Mouse (Mus musculus) heart, postnatal 0 days (tissue): ENCODE measurements at regions not wholly inside any gene's neighbourhood (a gene's known extent, or its start where the extent isn't known, plus 50 kb on each side); places are given as distances from the start of the nearest gene placed in this dataset.

ENCODE experiments used
- ATAC-seq: fragments of 200-750 bp; cut with Nextera tagmentation; 2 replicates; pipeline ENCODE4 v1.8.0; 2017; ENCODE audit warnings: low read depth, moderate number of reproducible peaks, moderate library complexity; ENCODE audit not compliant: insufficient read depth
- DNase-seq: peaks from one replicate; pipeline ENCODE4 v3.0.0-alpha.2; 2016; ENCODE audit warnings: low spot score
- H3K27ac ChIP-seq: fragments of 300-500 bp; sonication (generic); 2 replicates; pipeline ENCODE4 v1.5.1; 2014; ENCODE audit warnings: low read depth, mild to moderate bottlenecking
- H3K27me3 ChIP-seq: fragments of 300-500 bp; sonication (generic); 2 replicates; pipeline ENCODE4 v1.6.1; 2014; ENCODE audit warnings: low read length, mixed read lengths; ENCODE audit not compliant: control insufficient read depth, insufficient read depth
- H3K36me3 ChIP-seq: fragments of 300-500 bp; sonication (generic); replicated peaks from 2 replicates; pipeline ENCODE4 v1.6.1; 2014; ENCODE audit warnings: low read length, mixed read lengths; ENCODE audit not compliant: control insufficient read depth, insufficient read depth
- H3K4me1 ChIP-seq: fragments of 300-500 bp; sonication (generic); 2 replicates; pipeline ENCODE4 v1.6.1; 2014; ENCODE audit warnings: antibody characterized with exemption; ENCODE audit not compliant: control insufficient read depth, insufficient read depth
- H3K4me2 ChIP-seq: fragments of 300-500 bp; sonication (generic); 2 replicates; pipeline ENCODE4 v1.6.1; 2014; ENCODE audit warnings: low read depth, mild to moderate bottlenecking, low read length, moderate library complexity
- H3K4me3 ChIP-seq: fragments of 300-500 bp; sonication (generic); 2 replicates; pipeline ENCODE4 v1.5.1; 2014; ENCODE audit warnings: low read depth, low read length
- H3K9ac ChIP-seq: fragments of 300-500 bp; sonication (generic); replicated peaks from 2 replicates; pipeline ENCODE4 v1.6.1; 2014; ENCODE audit warnings: low read depth, low read length, mixed read lengths
- H3K9me3 ChIP-seq: fragments of 300-500 bp; sonication (generic); replicated peaks from 2 replicates; pipeline ENCODE4 v1.6.1; 2016; ENCODE audit warnings: low read length; ENCODE audit not compliant: control insufficient read depth
- CTCF ChIP-seq: IDR thresholded peaks from 2 replicates; pipeline ENCODE4 v1.5.1; 2016; ENCODE audit warnings: antibody characterized with exemption, control low read depth, low read depth
- EP300 ChIP-seq: IDR thresholded peaks from 2 replicates; pipeline ENCODE4 v1.6.1; 2016; ENCODE audit warnings: antibody characterized with exemption, low read depth
- WGBS: fragments of 180-500 bp; shearing (Covaris S2); extraction: QIAGEN DNeasy Blood & Tissue Kit; methylation state at CpG from one replicate; pipeline ENCODE4 v1.1.7; 2014; 5-methylcytosine and 5-hydroxymethylcytosine counted together

- no peaks in the 10 kb centered on the region for H3K4me1 ChIP-seq
- DNase-seq (no peak), ATAC-seq (no peak)
- H3K27ac ChIP-seq = no peak overlapping the region
- no peak overlapping the region for H3K4me3 ChIP-seq
- no peak overlapping the region for H3K4me2 ChIP-seq
- H3K27me3 ChIP-seq = 0 out of 2 replicates have a peak, but pooled peaks cover 2% of the 10 kb centered on the region
- no peaks in the 10 kb centered on the region for H3K9me3 ChIP-seq
- H3K9ac ChIP-seq = no peak overlapping the region
- TF ChIP-seq CTCF (no peak), EP300 (no peak)
- no peaks in the 10 kb centered on the region for H3K36me3 ChIP-seq
- WGBS = 92% methylated on average over 12 of the region's 12 CpGs
Measured at GRCm38 (mm10) chr8:92095276-92095675, 262.1 kb upstream of the Irx5 start.

GRCm38 (mm10) chr8:92084124-92084523, 273.3 kb upstream of the Irx5 start:
- no peaks in the 10 kb centered on the region for H3K4me1 ChIP-seq
- no peak overlapping the region for H3K4me2 ChIP-seq
- DNase-seq = no peak
- H3K27me3 ChIP-seq = no peaks in the 10 kb centered on the region
- H3K9me3 ChIP-seq = no peaks in the 10 kb centered on the region
- H3K27ac ChIP-seq = no peak overlapping the region
- no peak overlapping the region for H3K4me3 ChIP-seq
- 71% methylated on average over 2 of the region's 2 CpGs for WGBS
- no peak for TF ChIP-seq EP300
- TF ChIP-seq CTCF = no peak
- no peak for ATAC-seq
- no peaks in the 10 kb centered on the region for H3K36me3 ChIP-seq
- H3K9ac ChIP-seq = no peak overlapping the region

- Histone ChIP-seq H3K27ac (no peak overlapping the region), H3K4me2 (no peak overlapping the region), H3K4me3 (no peak overlapping the region), H3K9me3 (no peaks in the 10 kb centered on the region), H3K36me3 (no peaks in the 10 kb centered on the region), H3K27me3 (no peaks in the 10 kb centered on the region), H3K4me1 (no peaks in the 10 kb centered on the region), H3K9ac (no peak overlapping the region)
- 60% methylated on average over 6 of the region's 6 CpGs for WGBS
- no peak for DNase-seq
- ATAC-seq = peak; percentile 57; the same call in 1 of the 2 replicates
- TF ChIP-seq EP300 (no peak), CTCF (no peak)
Measured at GRCm38 (mm10) chr8:92081900-92082299, 275.5 kb upstream of the Irx5 start.

- Histone ChIP-seq H3K9ac (no peak overlapping the region), H3K4me1 (no peaks in the 10 kb centered on the region)
- 86% methylated on average over 8 of the region's 8 CpGs for WGBS
Measured at GRCm38 (mm10) chr8:92080852-92081251, 276.6 kb upstream of the Irx5 start.

GRCm38 (mm10) chr8:92077611-92078010, 275.7 kb upstream of the Irx3 start:
- Histone ChIP-seq H3K4me1 (no peaks in the 10 kb centered on the region), H3K27me3 (no peaks in the 10 kb centered on the region), H3K36me3 (no peaks in the 10 kb centered on the region), H3K27ac (no peak overlapping the region), H3K4me2 (no peak overlapping the region), H3K9ac (no peak overlapping the region), H3K9me3 (no peaks in the 10 kb centered on the region), H3K4me3 (no peak overlapping the region)
- WGBS = 60% methylated on average over 7 of the region's 7 CpGs
- TF ChIP-seq EP300 = no peak
- TF ChIP-seq CTCF = no peak
- DNase-seq (no peak), ATAC-seq (no peak)

More at GRCm38 (mm10) chr8:92080852-92081251, 276.6 kb upstream of the Irx5 start:
- no peak overlapping the region for H3K4me2 ChIP-seq
- H3K27ac ChIP-seq = no peak overlapping the region
- no peak for ATAC-seq
- H3K27me3 ChIP-seq = no peaks in the 10 kb centered on the region
- no peak for TF ChIP-seq EP300
- no peak for TF ChIP-seq CTCF
- H3K36me3 ChIP-seq = no peaks in the 10 kb centered on the region
- no peaks in the 10 kb centered on the region for H3K9me3 ChIP-seq
- H3K4me3 ChIP-seq = no peak overlapping the region
- no peak for DNase-seq

- H3K4me3 ChIP-seq = no peak overlapping the region
- H3K9me3 ChIP-seq = no peaks in the 10 kb centered on the region
- H3K4me2 ChIP-seq = no peak overlapping the region
- DNase-seq (no peak), ATAC-seq (no peak)
- H3K9ac ChIP-seq = no peak overlapping the region
- H3K27me3 ChIP-seq = 0 out of 2 replicates have a peak, but pooled peaks cover 3% of the 10 kb centered on the region
- WGBS = 36% methylated on average over 6 of the region's 6 CpGs
- H3K27ac ChIP-seq = no peak overlapping the region
- H3K4me1 ChIP-seq = no peaks in the 10 kb centered on the region
- H3K36me3 ChIP-seq = no peaks in the 10 kb centered on the region
- TF ChIP-seq EP300 = no peak
- no peak for TF ChIP-seq CTCF
Measured at GRCm38 (mm10) chr8:92072254-92072615, 270.4 kb upstream of the Irx3 start.
